Mouse (Mus musculus): Measurements from ENCODE around the gene Stk25.

- TF ChIP-seq CTCF (IDR thresholded peaks at IDR 0.05), result no peak
- no peak for TF ChIP-seq EP300 (IDR thresholded peaks at IDR 0.05; ENCODE audit: insufficient read depth, low read depth, low read length)
- no peak for TF ChIP-seq POLR2A (IDR thresholded peaks at IDR 0.05; ENCODE audit: insufficient read depth, low read depth, low read length)
These were observed 46.9 kb upstream of the Stk25 start for GRCm38 (mm10) chr1:93705389-93705788.
